Mouse (Mus musculus) testis, adult 2 months (tissue): ENCODE data around the gene Kif6. TPM values are rescaled to one million over a fixed set of nuclear protein-coding genes. Genes with fewer than 3 reads are reported as not detected.

Experiments used
- H3K27ac ChIP-seq: fragments of 200-500 bp; 2 replicates; pipeline ENCODE4 v1.5.1; 2012; ENCODE audit warnings: low read depth, low read length; ENCODE audit not compliant: control insufficient read depth, insufficient read depth
- H3K27me3 ChIP-seq: fragments of 200-500 bp; 2 replicates; pipeline ENCODE4 v1.6.1; 2012; ENCODE audit warnings: mild to moderate bottlenecking, low read length, moderate library complexity; ENCODE audit not compliant: control insufficient read depth, insufficient read depth
- H3K36me3 ChIP-seq: fragments of 200-500 bp; 2 replicates; pipeline ENCODE4 v1.6.1; 2012; ENCODE audit warnings: mild to moderate bottlenecking, low read length; ENCODE audit not compliant: control insufficient read depth, insufficient read depth
- H3K4me1 ChIP-seq: fragments of 200-500 bp; 2 replicates; pipeline ENCODE4 v1.6.1; 2012; ENCODE audit warnings: low read length; ENCODE audit not compliant: control insufficient read depth, insufficient read depth
- H3K4me3 ChIP-seq: fragments of 200-500 bp; 2 replicates; pipeline ENCODE4 v1.5.1; 2012; ENCODE audit warnings: low read depth, mild to moderate bottlenecking, low read length, moderate library complexity, mixed read lengths; ENCODE audit not compliant: control insufficient read depth
- CTCF ChIP-seq: fragments of 200-500 bp; IDR thresholded peaks from 2 replicates; pipeline ENCODE4 v1.5.1; 2012; ENCODE audit warnings: low read depth, mild to moderate bottlenecking, inconsistent platforms, low read length, moderate library complexity; ENCODE audit not compliant: control insufficient read depth, insufficient read depth, insufficient replicate concordance
- POLR2A ChIP-seq: fragments of 200-500 bp; IDR thresholded peaks from 2 replicates; pipeline ENCODE4 v1.6.1; 2012; ENCODE audit warnings: low read depth, mild to moderate bottlenecking, inconsistent platforms, low read length, moderate library complexity; ENCODE audit not compliant: control insufficient read depth
- polyA plus RNA-seq: library from polyadenylated mRNA; depleted of rRNA; stranded (reverse); fragments of >200 nt; gene quantifications from 2 replicates; pipeline ENCODE4 v1.2.3, GENCODE M21; 2012

Kif6 gene
- polyA plus RNA-seq, 1 experiment, result 5.8 TPM

DNA sequence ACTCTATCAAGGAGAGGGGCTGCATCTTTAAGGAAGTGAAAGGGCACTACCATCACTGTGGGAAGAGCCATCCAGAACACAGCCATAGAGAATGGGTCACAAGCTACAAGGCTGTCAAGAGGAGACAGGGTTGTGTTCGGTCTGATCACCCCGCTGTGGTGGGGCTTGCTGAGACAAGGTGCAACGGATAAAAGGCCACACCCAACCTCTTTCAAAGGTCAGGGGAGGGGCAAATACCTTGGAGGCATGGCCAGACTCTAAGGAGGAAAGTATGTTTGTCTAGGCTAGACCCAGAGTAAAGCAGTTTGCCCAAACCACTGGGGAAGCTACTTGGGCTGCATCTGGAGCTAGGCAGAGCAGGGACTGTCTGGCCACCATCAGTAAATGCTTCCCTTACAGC lies 318.9 kb downstream of the Kif6 start:
- TF ChIP-seq POLR2A (no peak), CTCF (no peak)

DNA sequence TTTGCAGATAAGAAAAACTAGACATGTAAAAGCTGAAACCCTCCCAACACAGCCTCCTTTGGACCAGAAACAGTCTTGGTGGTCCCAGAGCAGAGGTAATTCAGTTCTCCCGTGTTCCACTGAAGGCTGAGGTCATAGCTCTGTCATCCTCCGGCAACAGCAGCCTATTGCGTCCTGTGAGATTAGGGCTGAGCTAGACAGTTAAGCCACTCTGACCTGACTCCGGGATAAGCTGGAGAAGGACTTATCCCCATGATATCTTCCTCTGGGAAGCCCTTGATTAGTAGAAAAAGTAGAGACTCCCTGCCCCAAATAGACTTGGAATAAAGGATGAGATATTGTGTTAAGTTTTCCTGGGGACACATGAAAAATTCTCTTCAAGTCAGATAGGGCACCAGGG lies 319.6 kb downstream of the Kif6 start:
- Histone ChIP-seq H3K4me1 (no peaks in the 10 kb centered on the region), H3K27ac (no peak overlapping the region), H3K36me3 (no peaks in the 10 kb centered on the region), H3K27me3 (no peaks in the 10 kb centered on the region), H3K4me3 (no peak overlapping the region)
- TF ChIP-seq POLR2A (no peak), CTCF (no peak)

More for the DNA sequence above, 318.9 kb downstream of the Kif6 start:
- H3K27ac ChIP-seq, result no peak overlapping the region
- no peaks in the 10 kb centered on the region for H3K27me3 ChIP-seq
- H3K4me1 ChIP-seq, result no peaks in the 10 kb centered on the region
- H3K36me3 ChIP-seq, result no peaks in the 10 kb centered on the region
- no peak overlapping the region for H3K4me3 ChIP-seq

DNA sequence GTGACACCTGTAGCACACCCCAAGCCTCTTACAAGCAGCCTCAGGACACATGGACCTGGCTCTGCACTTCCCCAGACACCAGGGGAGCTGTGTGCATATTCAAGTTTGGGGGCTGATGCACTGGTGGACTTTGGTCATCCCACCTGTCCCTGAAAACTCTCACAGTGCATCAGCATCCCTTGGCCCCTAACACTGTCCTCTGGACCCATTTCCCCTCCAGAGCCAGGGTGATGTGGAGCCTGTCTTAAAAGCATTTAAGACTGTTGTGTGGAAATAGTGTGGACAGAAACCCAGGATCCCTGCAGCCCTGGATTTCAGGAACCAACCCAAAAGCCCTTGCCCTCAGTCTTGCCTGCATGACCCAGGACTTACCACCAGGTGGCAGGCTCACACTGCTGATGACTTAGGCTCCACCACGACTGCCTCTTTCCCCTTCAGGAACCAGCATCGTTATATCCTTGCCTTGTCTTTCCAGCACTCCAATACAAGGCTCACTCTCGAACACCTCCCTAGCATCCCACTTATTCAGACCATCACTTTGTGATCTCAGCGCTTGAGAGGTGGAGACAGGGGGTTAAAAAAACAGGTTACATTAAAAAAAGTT lies 320.8 kb downstream of the Kif6 start:
- H3K36me3 ChIP-seq, result no peaks in the 10 kb centered on the region
- H3K27ac ChIP-seq, result no peak overlapping the region
- no peaks in the 10 kb centered on the region for H3K4me1 ChIP-seq
- no peak for TF ChIP-seq POLR2A
- peak; percentile 95; the same call in 1 of the 2 replicates for TF ChIP-seq CTCF
- no peak overlapping the region for H3K4me3 ChIP-seq
- H3K27me3 ChIP-seq, result no peaks in the 10 kb centered on the region

DNA sequence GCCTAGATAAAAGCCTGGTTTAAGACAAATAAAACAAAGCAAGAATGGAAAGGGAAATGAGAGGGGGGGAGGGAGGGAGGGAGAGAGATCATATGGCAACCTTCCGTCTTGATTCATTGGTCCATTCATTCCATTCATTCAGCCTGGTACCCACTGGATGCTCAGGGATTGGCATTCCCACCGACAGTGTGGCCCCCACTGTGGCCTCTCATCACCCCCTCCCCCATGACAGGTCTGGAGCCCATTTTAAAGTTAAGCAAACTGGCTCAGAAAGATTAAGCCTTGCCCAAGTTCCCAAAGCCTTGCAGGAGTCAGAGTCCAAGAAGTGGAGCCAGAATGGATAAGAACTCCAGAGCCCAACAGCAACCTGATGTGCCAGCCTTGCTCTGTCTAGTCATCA lies 321.3 kb downstream of the Kif6 start:
- TF ChIP-seq POLR2A, result no peak
- no peak for TF ChIP-seq CTCF
- H3K4me3 ChIP-seq, result no peak overlapping the region
- H3K27me3 ChIP-seq, result no peaks in the 10 kb centered on the region
- no peaks in the 10 kb centered on the region for H3K36me3 ChIP-seq
- no peaks in the 10 kb centered on the region for H3K4me1 ChIP-seq
- H3K27ac ChIP-seq, result no peak overlapping the region

DNA sequence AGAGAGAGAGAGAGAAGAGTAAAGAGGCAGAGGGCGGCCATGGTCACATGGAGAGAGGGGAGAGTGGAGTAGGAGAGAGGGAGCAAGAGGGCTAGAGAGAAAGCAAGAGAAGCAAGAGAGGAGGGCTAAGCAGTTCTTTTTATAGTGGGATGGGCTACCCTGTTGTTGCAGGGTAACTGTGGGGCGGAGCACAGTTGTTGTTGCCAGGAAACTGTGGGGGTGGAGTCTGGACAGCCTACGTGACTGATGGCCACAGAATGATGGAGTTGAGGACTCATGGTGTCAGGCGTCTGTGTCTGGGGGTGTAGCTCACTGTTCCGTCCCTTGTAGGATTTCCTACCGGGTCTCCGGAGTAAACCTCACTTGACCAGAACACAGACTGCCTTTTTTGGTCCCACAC lies 324.2 kb downstream of the Kif6 start:
- Histone ChIP-seq H3K4me1 (no peaks in the 10 kb centered on the region), H3K36me3 (no peaks in the 10 kb centered on the region), H3K27ac (no peak overlapping the region), H3K27me3 (no peaks in the 10 kb centered on the region), H3K4me3 (no peak overlapping the region)
- TF ChIP-seq CTCF (no peak), POLR2A (no peak)

DNA sequence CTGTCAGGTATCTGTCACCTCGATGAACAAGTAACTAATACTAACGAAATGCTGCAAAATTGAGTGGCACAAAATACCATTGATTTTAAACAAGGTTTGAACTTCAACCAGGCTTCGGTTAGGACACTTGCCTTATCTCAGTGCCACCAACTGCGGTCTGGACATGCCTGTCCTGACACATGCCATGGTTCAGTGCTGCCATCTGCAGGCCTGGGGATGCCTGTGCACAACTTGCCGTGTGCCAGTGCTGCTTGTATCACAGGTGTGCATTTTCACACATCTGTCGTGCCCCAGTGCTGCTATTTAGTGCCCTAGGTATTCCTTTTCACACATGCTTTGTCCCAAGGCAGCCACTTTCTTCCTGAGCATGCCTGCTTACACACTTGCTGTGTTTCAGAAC lies 327.7 kb downstream of the Kif6 start:
- H3K36me3 ChIP-seq, result no peaks in the 10 kb centered on the region
- no peak overlapping the region for H3K4me3 ChIP-seq
- H3K4me1 ChIP-seq, result no peaks in the 10 kb centered on the region
- TF ChIP-seq CTCF (peak; percentile 76; the same call in 1 of the 2 replicates), POLR2A (no peak)
- H3K27ac ChIP-seq, result no peak overlapping the region
- H3K27me3 ChIP-seq, result no peaks in the 10 kb centered on the region

DNA sequence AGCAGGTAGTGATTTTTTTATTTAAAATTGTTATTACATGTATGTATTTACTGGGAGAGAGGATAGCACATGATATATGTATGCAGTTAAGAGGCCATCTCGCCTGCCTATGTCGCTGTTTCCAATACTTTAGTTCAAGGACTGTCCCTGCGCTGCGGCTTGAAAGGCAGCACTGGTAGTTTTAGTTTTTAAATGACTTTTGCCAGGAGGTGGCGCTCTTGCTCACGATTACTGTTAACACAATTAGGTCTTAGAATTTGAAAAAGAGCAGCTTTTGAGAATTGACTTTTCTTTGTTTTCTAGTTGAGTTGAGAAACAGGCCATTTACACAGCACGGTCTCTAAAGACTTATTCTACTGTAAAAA lies 336.5 kb downstream of the Kif6 start:
- H3K27ac ChIP-seq, result no peak overlapping the region

More for the DNA sequence above, 336.5 kb downstream of the Kif6 start:
- Histone ChIP-seq H3K4me3 (no peak overlapping the region), H3K4me1 (no peaks in the 10 kb centered on the region; the same call in 1 of the 2 replicates), H3K27me3 (no peaks in the 10 kb centered on the region), H3K36me3 (no peaks in the 10 kb centered on the region)
- no peak; the same call in 1 of the 2 replicates for TF ChIP-seq CTCF
- TF ChIP-seq POLR2A, result no peak
